8 mouse cellular contexts compared by ENCODE assay signal in the genomic region with DNA sequence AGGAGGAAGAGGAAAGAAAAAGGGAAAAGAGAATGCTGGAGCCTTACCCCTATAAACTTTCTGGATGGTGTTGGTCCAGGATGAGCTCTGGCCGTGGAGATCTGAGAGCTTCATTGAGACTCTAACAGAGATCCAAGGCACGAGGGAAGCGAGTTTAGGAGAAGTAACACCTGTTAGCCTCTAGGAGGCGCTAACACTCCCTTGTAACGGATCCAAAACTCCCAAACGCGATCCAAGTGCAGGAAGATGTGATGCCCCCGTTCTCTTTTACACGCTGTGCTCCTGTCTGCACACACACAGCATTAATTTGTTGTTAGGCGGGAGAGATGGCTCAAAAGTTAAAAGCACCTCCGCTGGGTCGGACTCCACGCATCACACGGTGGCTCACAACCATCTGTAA. TPM values are rescaled to one million over a fixed set of nuclear protein-coding genes. Genes with fewer than 3 reads are reported as not detected.
A peak's percentile ranks its signal among the peaks of the same experiment; 100 is the strongest.
DNase-seq lines count a peak whose midpoint lies in the region; ATAC-seq and TF ChIP-seq lines count a peak whose summit lies in the region.

No protein-coding gene starts in this region.

- peak; percentile 86 for DNase-seq in ES-CJ7 (ENCODE audit: low read depth, low spot score)
- DNase-seq in midbrain, embryonic 10.5 days (ENCODE audit: low spot score), result peak; percentile 34
- DNase-seq in adrenal gland, postnatal 36 days, result no peak

- no peak overlapping the region for H3K9ac ChIP-seq in intestine, postnatal 0 days (ENCODE audit: low read depth, low read length)
- H3K9ac ChIP-seq in intestine, embryonic 15.5 days, result no peak overlapping the region
- no peak overlapping the region for H3K9ac ChIP-seq in embryonic facial prominence, embryonic 12.5 days
- H3K9ac ChIP-seq in hindbrain, embryonic 16.5 days (ENCODE audit: low read depth, low read length), result no peak overlapping the region

- ATAC-seq in intestine, postnatal 0 days, result no peak
- no peak for ATAC-seq in intestine, embryonic 15.5 days
- 0 out of 2 replicates have a peak, but pooled peaks have one; percentile 28 for ATAC-seq in embryonic facial prominence, embryonic 12.5 days (ENCODE audit: insufficient number of reproducible peaks, insufficient read depth, low FRiP score, low TSS enrichment)
- ATAC-seq in hindbrain, embryonic 16.5 days, result no peak
- no peak for ATAC-seq in erythroid progenitor cell, adult 5-6 weeks (replicated peaks; ENCODE audit: low FRiP score, poor library complexity, severe bottlenecking)

- H3K4me2 ChIP-seq in intestine, postnatal 0 days (replicated peaks; ENCODE audit: low read depth), result no peak overlapping the region
- H3K4me2 ChIP-seq in intestine, embryonic 15.5 days (replicated peaks), result no peak overlapping the region
- peak overlapping the region; percentile 29 for H3K4me2 ChIP-seq in embryonic facial prominence, embryonic 12.5 days (replicated peaks)
- peak overlapping the region; percentile 36; the same call in 1 of the 2 replicates for H3K4me2 ChIP-seq in hindbrain, embryonic 16.5 days (ENCODE audit: low read length)

- WGBS in intestine, postnatal 0 days, result 23% methylated on average over 14 of the region's 14 CpGs
- 18% methylated on average over 14 of the region's 14 CpGs for WGBS in intestine, embryonic 15.5 days
- 13% methylated on average over 14 of the region's 14 CpGs for WGBS in embryonic facial prominence, embryonic 12.5 days
- 13% methylated on average over 14 of the region's 14 CpGs for WGBS in hindbrain, embryonic 16.5 days
- WGBS in midbrain, embryonic 10.5 days, result 12% methylated on average over 14 of the region's 14 CpGs

- H3K36me3 ChIP-seq in intestine, postnatal 0 days (ENCODE audit: control insufficient read depth, insufficient read depth), result no peaks in the 10 kb centered on the region
- no peaks in the 10 kb centered on the region for H3K36me3 ChIP-seq in intestine, embryonic 15.5 days
- H3K36me3 ChIP-seq in embryonic facial prominence, embryonic 12.5 days, result no peaks in the 10 kb centered on the region
- no peaks in the 10 kb centered on the region for H3K36me3 ChIP-seq in hindbrain, embryonic 16.5 days (ENCODE audit: control insufficient read depth, insufficient read depth, low read length)
- H3K36me3 ChIP-seq in midbrain, embryonic 10.5 days, result no peaks in the 10 kb centered on the region

- no peak overlapping the region for H3K4me3 ChIP-seq in intestine, postnatal 0 days (ENCODE audit: low read depth, low read length)
- no peak overlapping the region for H3K4me3 ChIP-seq in intestine, embryonic 15.5 days (replicated peaks)
- no peak overlapping the region for H3K4me3 ChIP-seq in embryonic facial prominence, embryonic 12.5 days
- no peak overlapping the region for H3K4me3 ChIP-seq in hindbrain, embryonic 16.5 days (ENCODE audit: low read length)
- peak overlapping the region; percentile 38 for H3K4me3 ChIP-seq in midbrain, embryonic 10.5 days

- no peaks in the 10 kb centered on the region for H3K4me1 ChIP-seq in intestine, postnatal 0 days (replicated peaks; ENCODE audit: control insufficient read depth, insufficient read depth, low read length)
- no peaks in the 10 kb centered on the region for H3K4me1 ChIP-seq in intestine, embryonic 15.5 days (replicated peaks)
- H3K4me1 ChIP-seq in embryonic facial prominence, embryonic 12.5 days, result no peaks in the 10 kb centered on the region
- no peaks in the 10 kb centered on the region for H3K4me1 ChIP-seq in hindbrain, embryonic 16.5 days (ENCODE audit: control insufficient read depth, insufficient read depth, low read depth, low read length)
- 0 out of 2 replicates have a peak, but pooled peaks cover 4% of the 10 kb centered on the region for H3K4me1 ChIP-seq in midbrain, embryonic 10.5 days

- TF ChIP-seq CTCF in intestine, postnatal 0 days (IDR thresholded peaks at IDR 0.05; ENCODE audit: low read depth), result peak; percentile 78

- H3K27me3 ChIP-seq in intestine, postnatal 0 days (replicated peaks; ENCODE audit: control insufficient read depth, insufficient read depth, low read length), result no peaks in the 10 kb centered on the region
- H3K27me3 ChIP-seq in intestine, embryonic 15.5 days (replicated peaks), result no peaks in the 10 kb centered on the region
- H3K27me3 ChIP-seq in embryonic facial prominence, embryonic 12.5 days, result no peaks in the 10 kb centered on the region
- H3K27me3 ChIP-seq in hindbrain, embryonic 16.5 days (replicated peaks; ENCODE audit: control insufficient read depth, insufficient read depth, low read length), result no peaks in the 10 kb centered on the region
- H3K27me3 ChIP-seq in midbrain, embryonic 10.5 days (ENCODE audit: low read depth, poor library complexity, severe bottlenecking), result no peaks in the 10 kb centered on the region

- H3K27ac ChIP-seq in intestine, postnatal 0 days (ENCODE audit: low read depth, low read length), result no peak overlapping the region
- no peak overlapping the region for H3K27ac ChIP-seq in intestine, embryonic 15.5 days
- no peak overlapping the region for H3K27ac ChIP-seq in embryonic facial prominence, embryonic 12.5 days
- no peak overlapping the region for H3K27ac ChIP-seq in hindbrain, embryonic 16.5 days (ENCODE audit: low read depth, low read length)
- H3K27ac ChIP-seq in midbrain, embryonic 10.5 days (replicated peaks), result no peak overlapping the region

- H3K9me3 ChIP-seq in intestine, postnatal 0 days (ENCODE audit: control insufficient read depth), result no peaks in the 10 kb centered on the region
- H3K9me3 ChIP-seq in intestine, embryonic 15.5 days, result no peaks in the 10 kb centered on the region
- no peaks in the 10 kb centered on the region for H3K9me3 ChIP-seq in embryonic facial prominence, embryonic 12.5 days
- H3K9me3 ChIP-seq in hindbrain, embryonic 16.5 days (ENCODE audit: control insufficient read depth, low read length), result no peaks in the 10 kb centered on the region
- no peaks in the 10 kb centered on the region for H3K9me3 ChIP-seq in midbrain, embryonic 10.5 days (replicated peaks)

RNA-seq across cellular contexts. Expression of a gene that starts 46.3 kb away (rescaled TPM):
- 17.6 TPM in 2 replicates for polyA plus RNA-seq in intestine, postnatal 0 days (2015; fragmentation: Nextera tagmentation; extraction: Ambion mirVana)
- polyA plus RNA-seq in intestine, embryonic 15.5 days (2015; fragmentation: Nextera tagmentation; extraction: Ambion mirVana), result 26.8 and 32.7 TPM in 2 replicates
- polyA plus RNA-seq in embryonic facial prominence, embryonic 12.5 days (2016; fragmentation: Nextera tagmentation; extraction: Ambion mirVana), result 17.2 and 18.8 TPM in 2 replicates
- 7.6 and 8.5 TPM in 2 replicates for polyA plus RNA-seq in hindbrain, embryonic 16.5 days (2015; fragmentation: Nextera tagmentation; extraction: Ambion mirVana)
- polyA plus RNA-seq in midbrain, embryonic 10.5 days (2016; fragmentation: Nextera tagmentation; extraction: Ambion mirVana), result 30.1 and 37.2 TPM in 2 replicates
- not detected in 2 replicates for total RNA-seq in erythroid progenitor cell, adult 5-6 weeks (2015; ENCODE audit: low replicate concordance)
- not detected in 2 replicates for total RNA-seq in erythroid progenitor cell, adult 5-6 weeks (2017; ENCODE audit: low replicate concordance)
- total RNA-seq in adrenal gland, postnatal 36 days (2021), result 1 to 10 TPM; 7.3 to 9.5 TPM

RNA-seq across cellular contexts. Expression of a gene that starts 57.3 kb away (rescaled TPM):
- polyA plus RNA-seq in intestine, postnatal 0 days (2015; fragmentation: Nextera tagmentation; extraction: Ambion mirVana), result 64.9 and 66.6 TPM in 2 replicates
- 132 TPM in 2 replicates for polyA plus RNA-seq in intestine, embryonic 15.5 days (2015; fragmentation: Nextera tagmentation; extraction: Ambion mirVana)
- polyA plus RNA-seq in embryonic facial prominence, embryonic 12.5 days (2016; fragmentation: Nextera tagmentation; extraction: Ambion mirVana), result 110 and 116 TPM in 2 replicates
- polyA plus RNA-seq in hindbrain, embryonic 16.5 days (2015; fragmentation: Nextera tagmentation; extraction: Ambion mirVana), result 105 and 109 TPM in 2 replicates
- polyA plus RNA-seq in midbrain, embryonic 10.5 days (2016; fragmentation: Nextera tagmentation; extraction: Ambion mirVana), result 113 and 121 TPM in 2 replicates
- 20.9 and 21.0 TPM in 2 replicates for total RNA-seq in erythroid progenitor cell, adult 5-6 weeks (2015; ENCODE audit: low replicate concordance)
- 15.3 and 19.6 TPM in 2 replicates for total RNA-seq in erythroid progenitor cell, adult 5-6 weeks (2017; ENCODE audit: low replicate concordance)
- total RNA-seq in adrenal gland, postnatal 36 days (2021), result 10 to 100 TPM; 26.6 to 33.1 TPM

RNA-seq across cellular contexts. Expression of a gene that starts 58.4 kb away (rescaled TPM):
- 426 and 430 TPM in 2 replicates for polyA plus RNA-seq in intestine, postnatal 0 days (2015; fragmentation: Nextera tagmentation; extraction: Ambion mirVana)
- polyA plus RNA-seq in intestine, embryonic 15.5 days (2015; fragmentation: Nextera tagmentation; extraction: Ambion mirVana), result 548 and 585 TPM in 2 replicates
- 521 and 529 TPM in 2 replicates for polyA plus RNA-seq in embryonic facial prominence, embryonic 12.5 days (2016; fragmentation: Nextera tagmentation; extraction: Ambion mirVana)
- polyA plus RNA-seq in hindbrain, embryonic 16.5 days (2015; fragmentation: Nextera tagmentation; extraction: Ambion mirVana), result 297 and 315 TPM in 2 replicates
- 451 and 536 TPM in 2 replicates for polyA plus RNA-seq in midbrain, embryonic 10.5 days (2016; fragmentation: Nextera tagmentation; extraction: Ambion mirVana)
- 547 and 879 TPM in 2 replicates for total RNA-seq in erythroid progenitor cell, adult 5-6 weeks (2015; ENCODE audit: low replicate concordance)
- total RNA-seq in erythroid progenitor cell, adult 5-6 weeks (2017; ENCODE audit: low replicate concordance), result 529 and 618 TPM in 2 replicates
- total RNA-seq in adrenal gland, postnatal 36 days (2021), result 100 to 1,000 TPM; 271 to 290 TPM

Comparison
In these comparisons a context has a peak if more than half of its experiments do, and no peak if none do; other contexts are left out.
1. H3K4me2 ChIP-seq: peak in embryonic facial prominence, embryonic 12.5 days (single experiment) and hindbrain, embryonic 16.5 days (single experiment); none in intestine, postnatal 0 days (single experiment) and intestine, embryonic 15.5 days (single experiment).
2. DNase-seq: peak in ES-CJ7 (single experiment) and midbrain, embryonic 10.5 days (single experiment); none in adrenal gland, postnatal 36 days (0 of 2).